Mouse (Mus musculus) E14TG2a.4 (cell line): ENCODE data around the gene Terb2.

Experiments
- CTCF ChIP-seq: conservative IDR thresholded peaks from 2 replicates; pipeline ENCODE4 v1.5.1; 2014; ENCODE audit warnings: low read length
- NANOG ChIP-seq: IDR thresholded peaks from 2 replicates; pipeline ENCODE4 v1.6.1; 2014; ENCODE audit warnings: borderline replicate concordance, low read length, mixed read lengths

GRCm38 (mm10) chr2:122151221-122151620 lies 34.9 kb upstream of the Terb2 start:
- TF ChIP-seq CTCF (no peak), NANOG (no peak)
